Mouse (Mus musculus): ENCODE results near the gene Maml3.

The Maml3 gene

DNA sequence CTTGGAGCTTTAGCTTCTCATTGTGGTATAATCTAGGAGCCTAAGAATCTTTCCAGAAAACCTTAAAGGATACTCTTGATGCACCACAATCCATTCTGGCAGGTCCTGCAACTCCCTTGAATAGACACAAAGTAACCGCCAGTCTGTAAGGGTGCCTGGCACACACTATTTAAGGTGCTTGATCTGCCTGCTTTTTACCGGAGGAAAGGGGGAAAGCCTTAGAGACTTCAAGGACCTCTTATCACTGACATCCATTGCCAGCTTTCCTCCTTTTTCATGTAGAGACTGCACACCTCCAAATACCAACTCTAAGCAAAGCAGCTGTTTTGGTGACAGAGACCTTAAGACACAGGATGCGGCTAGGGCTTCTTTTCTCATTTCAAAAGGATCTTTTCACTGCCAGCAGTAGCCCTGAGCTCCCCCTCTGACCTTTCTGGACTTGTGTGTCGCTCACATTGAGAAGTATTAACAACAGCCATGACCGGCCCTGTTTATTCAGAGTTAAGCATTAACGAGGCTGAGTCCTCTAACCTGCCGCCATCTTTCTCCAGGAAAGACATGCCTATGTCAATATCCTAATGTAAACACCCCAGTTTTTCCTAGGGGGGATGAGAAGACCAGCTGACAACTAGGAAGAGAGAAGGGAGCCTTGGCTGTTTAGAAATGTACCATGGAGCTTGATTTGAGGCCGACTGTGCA lies 127.1 kb downstream of the Maml3 start:
- CTCF ChIA-PET = interaction anchor here in 2 of 4 experiments (0.7 kb wide), 2 partner anchors 69 to 550 kb away, joined by 3 to 9 read pairs; no protein-coding TSS in a partner anchor
- POLR2A ChIA-PET = interaction anchor here in 1 of 4 experiments (0.7 kb wide), 1 partner anchor 70 kb away, joined by 7 read pairs; no protein-coding TSS in a partner anchor

DNA sequence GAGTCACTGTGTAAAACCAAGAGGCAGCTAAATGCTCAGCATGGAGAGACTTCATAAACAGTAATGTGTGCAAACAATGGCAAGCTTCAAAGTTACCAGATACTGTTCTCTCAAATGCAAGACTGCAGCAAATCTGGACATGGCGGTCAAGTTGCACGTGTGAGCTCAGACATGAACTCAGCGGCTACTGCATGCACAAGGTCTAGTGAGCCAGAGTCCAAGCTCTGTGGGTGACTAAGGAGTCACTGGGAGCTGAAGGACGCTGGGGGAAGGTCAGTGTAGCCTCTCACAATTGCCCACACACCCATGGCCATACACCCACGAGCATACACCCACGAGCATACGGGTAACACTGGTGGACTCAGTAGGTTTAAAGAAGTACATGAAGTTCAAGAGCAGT lies 130.3 kb downstream of the Maml3 start:
- CTCF ChIA-PET = interaction anchor here in 1 of 4 experiments (0.5 kb wide), 1 partner anchor 128 kb away, joined by 3 read pairs; no protein-coding TSS in a partner anchor
- POLR2A ChIA-PET = interaction anchor here in 1 of 4 experiments (1.0 kb wide), 1 partner anchor 26 kb away, joined by 3 read pairs; no protein-coding TSS in a partner anchor

DNA sequence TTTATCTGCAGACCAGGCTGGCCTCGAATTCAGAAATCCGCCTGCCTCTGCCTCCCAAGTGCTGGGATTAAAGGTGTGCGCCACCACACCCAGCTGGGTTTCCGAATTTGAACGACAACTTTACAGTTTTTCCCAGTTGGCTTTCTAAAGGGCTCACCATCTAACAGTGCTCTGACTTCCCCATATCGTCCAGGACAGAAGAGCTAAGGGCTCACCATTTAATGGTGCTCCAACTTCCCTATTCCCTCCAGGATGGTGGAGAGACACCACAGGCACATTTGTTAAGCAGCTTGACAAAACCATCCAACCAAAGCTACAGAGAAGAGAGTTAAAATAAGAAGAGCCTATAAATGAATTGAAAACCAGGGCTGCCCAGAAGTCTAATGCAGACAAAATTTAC lies 130.7 kb downstream of the Maml3 start:
- CTCF ChIA-PET = interaction anchor here in 1 of 4 experiments (0.5 kb wide), 1 partner anchor 127 kb away, joined by 3 read pairs; no protein-coding TSS in a partner anchor
- POLR2A ChIA-PET = no interaction called here

DNA sequence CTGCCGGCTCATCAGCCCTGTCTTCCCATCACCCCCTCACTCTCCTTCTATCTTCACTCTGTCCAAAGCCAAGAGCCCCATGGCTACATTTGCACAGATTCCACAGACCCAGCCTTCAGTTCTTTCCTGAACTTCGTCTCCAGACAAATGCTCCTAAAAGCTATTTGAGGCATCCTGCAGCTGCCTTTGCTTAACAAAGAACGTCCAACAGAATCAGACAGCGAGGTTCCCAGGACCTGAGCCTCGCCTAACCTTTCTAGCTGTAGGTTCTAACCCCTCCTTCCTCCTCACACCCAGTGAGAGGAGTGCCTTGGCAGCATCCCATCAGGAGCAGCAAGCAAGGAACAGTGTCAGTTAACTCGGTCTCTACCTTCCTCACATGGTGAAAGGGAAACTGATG lies 132.3 kb downstream of the Maml3 start:
- ChIA-PET POLR2A (no interaction called here), CTCF (no interaction called here)

DNA sequence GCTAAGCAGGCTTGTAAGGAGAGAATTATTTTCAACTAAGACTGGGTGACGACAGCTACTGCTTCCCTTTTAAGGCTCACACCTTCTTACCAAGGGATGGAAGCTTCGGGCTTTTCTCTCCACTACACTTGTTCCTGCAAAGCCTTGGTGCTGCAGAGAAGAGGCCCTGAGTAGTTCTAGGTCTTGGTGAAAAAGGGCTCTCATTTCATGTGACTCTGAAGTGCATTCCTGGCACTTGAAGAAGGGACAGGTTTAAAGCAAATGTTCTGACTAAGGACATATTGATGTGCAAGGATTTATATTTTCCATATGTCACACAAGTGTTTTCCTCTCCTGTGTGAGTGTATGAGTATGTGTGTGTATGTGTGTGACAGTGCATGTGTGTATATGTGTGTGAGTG lies 134.4 kb downstream of the Maml3 start:
- ChIA-PET POLR2A (no interaction called here), CTCF (interaction anchor here in 1 of 4 experiments (0.7 kb wide), 1 partner anchor 161 kb away, joined by 3 read pairs; no protein-coding TSS in a partner anchor)

DNA sequence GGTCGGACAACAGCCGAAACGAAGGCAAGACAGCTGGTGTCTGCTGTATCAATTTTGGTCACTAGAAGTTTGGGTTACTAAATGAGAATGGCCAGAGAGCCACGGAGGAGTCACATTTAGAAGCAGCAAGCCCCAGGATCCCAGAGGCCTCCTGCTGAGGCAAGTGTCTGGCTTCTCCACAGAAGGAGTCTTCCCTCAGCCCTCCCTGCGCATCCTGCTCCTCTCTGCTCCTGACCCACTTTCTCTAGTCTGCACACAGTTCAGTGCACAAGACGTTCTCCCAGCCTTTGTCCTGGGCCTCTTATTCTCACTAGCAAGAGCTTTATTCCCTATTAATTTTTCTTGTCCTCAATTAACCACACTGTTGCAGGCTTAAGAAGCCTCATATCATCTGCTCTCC lies 135.4 kb downstream of the Maml3 start:
- ChIA-PET POLR2A (no interaction called here), CTCF (no interaction called here)

DNA sequence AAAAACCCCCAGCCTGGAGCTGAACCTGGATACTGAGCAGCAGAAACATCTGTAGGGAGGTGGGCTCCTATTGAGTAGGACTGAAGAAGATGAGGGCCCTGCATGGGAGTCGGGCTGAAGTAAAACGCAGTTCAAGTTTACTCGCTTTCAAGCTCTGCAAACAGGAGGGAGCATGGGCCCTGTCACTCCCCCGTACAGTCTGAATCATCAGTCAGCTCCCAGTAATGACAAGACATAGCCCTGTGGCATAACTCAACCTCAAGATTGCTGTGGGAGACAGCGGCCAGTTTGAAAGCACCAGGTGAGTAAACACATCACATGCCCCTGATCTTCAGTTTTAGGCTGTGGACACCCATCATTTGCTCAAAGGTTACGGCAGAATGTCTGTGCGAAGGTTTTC lies 139.0 kb downstream of the Maml3 start:
- CTCF ChIA-PET = no interaction called here
- POLR2A ChIA-PET = interaction anchor here in 1 of 4 experiments (0.6 kb wide), 1 partner anchor 16 kb away, joined by 3 read pairs; no protein-coding TSS in a partner anchor

DNA sequence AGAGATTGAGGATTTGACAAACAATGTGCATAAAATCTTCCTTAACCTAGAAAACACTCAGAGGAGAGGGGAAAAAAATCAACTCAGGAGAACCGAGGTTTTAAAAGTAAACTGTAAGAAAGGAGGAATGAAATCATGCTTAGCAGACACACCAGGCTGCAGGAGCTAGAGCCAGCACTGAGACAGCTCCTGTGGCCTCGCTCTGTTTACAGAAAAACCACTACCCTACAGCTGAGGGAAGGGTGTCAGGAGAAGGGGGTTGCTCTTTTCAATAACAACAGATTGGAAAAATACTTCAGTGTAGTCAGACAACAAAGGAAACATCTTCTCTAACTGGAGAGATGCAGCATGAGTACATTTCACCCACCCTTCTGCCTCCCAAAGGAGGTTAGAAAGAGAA lies 139.4 kb downstream of the Maml3 start:
- POLR2A ChIA-PET = interaction anchor here in 1 of 4 experiments (0.6 kb wide), 1 partner anchor 15 kb away, joined by 3 read pairs; no protein-coding TSS in a partner anchor

DNA sequence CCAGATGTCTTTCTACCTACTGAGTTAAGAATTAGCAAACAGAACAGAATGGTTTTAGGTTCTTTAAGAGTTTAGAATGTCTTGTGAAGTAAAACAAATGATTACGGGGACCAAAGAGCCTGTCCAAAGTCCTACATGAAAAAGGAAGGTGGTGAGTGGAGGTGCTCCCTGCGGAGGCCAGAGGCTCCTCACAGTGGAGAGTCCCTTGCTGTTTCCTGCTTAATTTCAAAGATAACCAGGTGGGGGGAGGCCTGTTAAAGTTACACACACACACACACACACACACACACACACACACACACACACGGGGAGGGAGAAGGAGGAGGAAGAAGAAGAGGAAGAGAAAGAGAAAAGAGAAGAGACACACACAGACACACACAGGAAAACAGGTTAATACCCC lies 139.9 kb downstream of the Maml3 start:
- ChIA-PET CTCF (no interaction called here), POLR2A (no interaction called here)

More for the DNA sequence above, 139.4 kb downstream of the Maml3 start:
- CTCF ChIA-PET = no interaction called here

DNA sequence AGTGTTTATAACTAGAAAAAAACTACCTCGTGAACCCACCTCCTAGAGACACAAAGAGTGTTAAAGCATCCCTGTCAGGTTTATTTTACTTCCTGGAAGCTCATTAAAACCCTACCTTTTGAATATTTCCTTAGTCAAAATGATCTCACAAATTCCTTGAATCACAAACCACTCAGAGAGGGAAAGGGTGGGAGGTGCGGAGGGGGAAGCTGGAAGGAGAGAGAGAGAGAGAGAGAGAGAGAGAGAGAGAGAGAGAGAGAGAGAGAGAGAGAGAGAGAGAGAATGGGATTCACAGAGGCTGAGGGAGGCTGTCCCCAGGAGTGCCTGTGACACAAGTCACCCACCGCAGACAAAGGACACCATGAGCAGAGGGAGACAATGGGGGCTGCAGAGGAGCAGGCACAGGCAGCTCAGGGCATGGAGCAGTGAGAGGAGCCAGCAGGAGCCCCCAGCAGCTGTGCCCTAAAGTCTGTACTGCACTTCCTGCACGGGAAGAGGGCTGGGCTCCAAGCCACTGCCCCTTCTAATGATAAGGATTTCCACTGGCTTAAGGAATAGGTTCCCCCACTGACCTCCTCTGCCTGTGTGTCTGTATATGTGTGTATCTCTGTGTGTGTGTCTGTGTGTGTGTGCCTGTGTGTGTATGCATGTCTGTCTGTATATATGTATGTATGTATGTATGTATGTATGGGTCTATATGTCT lies 140.8 kb downstream of the Maml3 start:
- ChIA-PET POLR2A (no interaction called here), CTCF (no interaction called here)

DNA sequence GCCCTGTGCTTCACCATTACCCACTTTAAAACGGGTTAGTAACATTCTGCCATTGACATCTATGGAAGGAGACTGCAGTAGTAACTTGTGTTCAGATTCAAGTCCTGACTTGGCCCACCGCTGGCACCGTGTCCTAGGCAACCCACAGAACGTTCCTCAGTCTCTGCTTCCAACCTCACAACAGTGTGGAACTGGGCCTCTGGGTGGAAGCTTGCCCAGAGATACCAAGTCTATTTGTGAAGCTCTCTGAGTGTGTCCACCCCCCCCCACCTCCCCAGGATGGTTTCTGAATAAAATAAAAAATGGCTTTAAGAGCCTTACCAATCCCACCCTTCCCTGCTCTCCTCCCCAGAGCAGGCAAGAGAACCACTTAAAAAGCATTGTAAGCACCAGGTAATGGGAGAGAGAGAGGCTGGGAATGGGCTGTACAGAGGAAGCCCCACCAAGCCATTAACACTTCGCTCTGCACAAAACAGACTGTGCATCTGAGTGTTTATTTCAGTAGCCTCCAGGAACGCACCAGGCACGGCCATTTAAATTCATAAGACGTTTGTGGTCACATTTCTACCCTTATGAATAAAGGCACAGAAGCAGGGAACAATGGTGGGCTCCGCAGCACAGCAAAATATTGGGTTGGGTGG lies 141.6 kb downstream of the Maml3 start:
- ChIA-PET POLR2A (no interaction called here), CTCF (interaction anchor here in 1 of 4 experiments (0.6 kb wide), 1 partner anchor 1130 kb away, joined by 3 read pairs; no protein-coding TSS in a partner anchor)

DNA sequence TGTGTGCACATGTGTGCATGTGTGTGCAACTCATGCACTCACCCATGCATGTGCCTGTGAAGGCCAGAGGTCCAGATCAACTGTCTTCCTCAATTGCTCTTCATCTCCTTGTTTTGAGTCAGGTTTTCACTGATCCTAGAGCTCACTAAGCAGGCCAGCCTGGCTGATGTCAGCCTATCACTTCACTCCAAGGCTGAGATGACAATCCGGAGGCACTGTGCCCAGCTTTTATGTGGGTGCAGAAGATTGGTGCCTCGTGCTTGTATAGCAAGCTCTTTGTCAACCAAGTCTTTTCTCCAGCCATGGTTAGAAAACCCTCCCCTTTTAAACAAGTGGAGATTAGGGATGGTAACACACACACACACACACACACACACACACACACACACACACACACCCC lies 146.1 kb downstream of the Maml3 start:
- CTCF ChIA-PET = interaction anchor here in 1 of 4 experiments (0.6 kb wide), 1 partner anchor 254 kb away, joined by 3 read pairs; no protein-coding TSS in a partner anchor
- POLR2A ChIA-PET = interaction anchor here in 1 of 4 experiments (0.7 kb wide), 1 partner anchor 482 kb away, joined by 3 read pairs; no protein-coding TSS in a partner anchor

DNA sequence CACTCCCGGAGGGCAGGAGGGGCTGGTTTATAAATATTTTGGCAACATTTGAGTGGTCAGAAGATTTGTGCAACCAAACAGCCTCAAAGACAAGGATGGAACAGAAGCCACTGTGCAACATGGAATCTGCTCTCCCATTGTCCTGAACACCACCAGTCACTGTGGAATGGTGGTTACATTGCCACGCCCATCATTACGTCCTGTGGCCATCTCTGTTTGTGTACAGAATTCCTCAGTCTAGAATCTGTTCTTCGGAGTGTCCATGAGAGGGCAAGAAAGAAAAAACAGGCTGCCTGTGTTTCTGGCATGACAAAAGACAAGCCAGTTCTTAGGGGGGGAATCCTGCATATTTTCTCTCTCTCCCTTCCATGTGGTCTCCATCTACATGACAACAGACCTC lies 150.4 kb downstream of the Maml3 start:
- ChIA-PET CTCF (no interaction called here), POLR2A (no interaction called here)

DNA sequence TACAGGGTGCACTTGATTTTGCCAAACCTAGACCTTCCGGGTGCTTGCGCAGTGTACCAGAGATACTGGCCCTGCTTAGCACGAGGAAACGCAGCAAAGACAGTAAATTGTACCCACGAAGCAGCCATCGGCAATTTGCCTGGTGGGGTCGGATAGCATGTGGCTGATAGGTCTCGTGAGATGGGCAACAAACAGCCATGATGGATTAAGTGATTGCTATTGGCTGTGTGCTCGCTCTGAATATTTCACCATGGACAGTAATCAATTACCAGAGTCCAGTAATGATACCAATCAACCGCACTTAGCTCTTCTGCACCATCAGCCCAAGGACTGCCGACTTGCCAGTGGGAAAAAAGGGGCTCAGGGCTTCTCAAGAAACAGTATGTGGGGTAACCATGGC lies 150.9 kb downstream of the Maml3 start:
- ChIA-PET POLR2A (no interaction called here), CTCF (no interaction called here)

DNA sequence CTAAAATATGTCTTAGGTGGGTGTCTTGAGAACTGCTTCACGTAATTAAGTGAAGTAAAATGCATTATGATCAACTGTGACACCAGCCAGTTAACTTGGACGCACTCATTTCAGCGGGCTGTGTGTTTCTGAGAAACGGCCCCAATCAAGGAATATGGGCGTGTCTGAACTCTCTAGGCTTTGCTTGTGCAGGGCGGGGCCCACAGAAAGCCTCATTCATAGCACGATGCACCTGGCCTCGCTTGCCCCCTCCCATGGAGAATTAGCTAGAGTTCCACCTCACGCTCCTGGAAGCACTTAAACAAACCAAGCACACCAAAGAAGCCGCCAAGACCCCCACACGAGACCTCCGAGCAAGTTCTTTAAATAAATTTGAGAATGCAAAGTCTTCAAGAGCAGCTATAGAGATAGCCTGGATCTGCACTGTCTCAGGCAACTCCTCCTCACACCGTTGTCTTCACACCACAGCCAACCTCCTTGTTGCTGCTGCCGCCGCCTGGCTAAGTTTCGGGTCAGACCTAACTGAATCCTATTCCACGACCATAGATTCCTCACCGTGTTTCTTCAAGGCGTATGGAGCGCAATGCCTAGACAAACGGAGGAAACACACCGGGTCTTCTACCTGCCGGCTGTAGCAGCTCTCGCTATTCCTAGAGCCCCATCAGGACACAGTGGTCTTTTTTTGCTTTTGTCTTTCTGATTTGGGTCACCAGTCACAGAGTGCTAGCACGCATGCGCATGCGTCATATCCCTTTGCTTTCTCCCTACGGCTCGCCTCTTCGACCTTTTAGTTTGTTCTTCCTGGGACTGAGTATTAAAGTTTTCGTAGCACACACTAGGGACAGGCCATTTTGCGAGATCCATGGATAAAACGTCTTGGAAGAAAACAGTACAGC lies 151.9 kb downstream of the Maml3 start:
- CTCF ChIA-PET = no interaction called here

DNA sequence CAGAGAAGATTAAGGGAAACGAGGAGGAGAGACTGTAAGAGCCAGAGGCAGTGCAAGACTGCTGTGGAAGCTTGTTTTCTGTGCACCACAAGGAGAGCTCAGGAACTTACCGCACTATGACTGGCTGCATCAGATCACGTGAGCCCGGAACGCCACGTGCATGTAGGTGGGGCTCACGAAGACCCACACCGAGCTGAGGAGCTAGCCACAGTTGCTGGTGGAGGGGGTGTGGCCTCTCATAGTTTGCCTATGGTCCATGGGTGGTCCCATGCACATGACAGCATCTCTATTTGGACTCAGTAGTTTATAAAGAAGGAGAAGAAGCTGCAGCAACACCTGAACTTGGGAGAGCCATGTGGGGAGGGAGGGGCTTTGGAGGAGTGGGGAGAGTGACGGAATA lies 152.6 kb downstream of the Maml3 start:
- ChIA-PET POLR2A (no interaction called here), CTCF (no interaction called here)

More for the DNA sequence above, 151.9 kb downstream of the Maml3 start:
- POLR2A ChIA-PET = no interaction called here

DNA sequence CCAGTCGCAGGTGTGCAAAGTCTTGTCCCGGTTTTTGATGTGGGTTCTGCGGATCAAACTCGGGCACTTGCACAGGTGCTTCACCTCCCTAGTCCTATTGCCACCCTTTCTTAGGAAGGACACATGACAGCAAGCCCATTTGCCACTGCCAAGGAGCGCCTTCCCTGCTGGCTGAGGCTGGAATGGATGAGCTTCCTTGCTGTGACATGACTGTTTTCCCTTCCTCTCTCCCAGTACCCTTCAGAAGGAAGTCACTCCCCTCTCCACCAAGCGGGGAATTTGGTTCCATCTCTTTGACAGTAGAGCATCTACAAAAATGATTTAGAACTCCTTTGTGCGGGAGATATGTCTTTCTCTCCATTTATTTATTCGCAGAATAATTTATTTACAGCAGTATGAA lies 155.2 kb downstream of the Maml3 start:
- POLR2A ChIA-PET = interaction anchor here in 1 of 4 experiments (0.6 kb wide), 1 partner anchor 162 kb away, joined by 3 read pairs; no protein-coding TSS in a partner anchor
- CTCF ChIA-PET = interaction anchor here in 2 of 4 experiments (0.6 kb wide), 2 partner anchors 119 to 120 kb away, joined by 3 read pairs; no protein-coding TSS in a partner anchor

DNA sequence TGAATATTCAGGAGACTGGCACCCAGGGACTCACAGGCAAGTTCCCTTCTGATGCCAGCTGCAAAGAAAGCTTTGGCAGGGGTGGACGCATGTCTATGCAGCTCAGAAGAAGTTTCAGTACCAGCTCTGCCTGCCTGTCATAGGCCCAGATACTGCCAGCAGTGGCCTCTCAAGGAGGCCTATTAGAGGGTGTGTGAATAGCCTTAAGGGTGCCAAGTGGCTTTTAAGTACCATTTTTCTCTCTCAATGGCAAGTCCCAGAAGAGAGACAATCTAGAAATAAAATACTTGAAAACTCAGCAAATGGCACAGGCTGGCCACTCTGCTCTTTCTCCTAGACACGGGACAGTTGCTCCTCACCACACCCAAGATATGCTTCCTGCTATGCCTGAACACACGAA lies 157.7 kb downstream of the Maml3 start:
- CTCF ChIA-PET = no interaction called here

DNA sequence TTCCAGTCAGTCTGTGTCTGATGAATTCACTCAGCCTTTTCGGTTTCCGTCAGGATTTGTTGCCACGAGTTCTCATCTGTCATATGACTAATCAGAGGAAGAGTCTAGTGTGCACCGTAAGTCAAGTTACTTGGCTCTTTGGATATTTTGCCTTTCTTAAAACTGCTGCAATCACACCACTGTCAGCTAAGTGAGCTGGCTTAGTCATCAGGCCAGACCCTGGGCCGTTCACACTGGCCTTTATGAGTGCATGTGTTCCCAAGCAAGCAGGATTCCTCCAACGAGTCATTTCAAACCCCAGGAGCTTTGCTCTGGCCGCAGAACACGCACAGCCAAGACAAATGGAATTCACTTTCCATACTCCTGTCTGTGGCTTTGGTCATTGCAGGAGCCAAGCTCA lies 161.2 kb downstream of the Maml3 start:
- POLR2A ChIA-PET = no interaction called here
- CTCF ChIA-PET = no interaction called here

More for the DNA sequence above, 157.7 kb downstream of the Maml3 start:
- POLR2A ChIA-PET = interaction anchor here in 1 of 4 experiments (0.6 kb wide), 1 partner anchor 383 kb away, joined by 4 read pairs; no protein-coding TSS in a partner anchor

All from embryonic stem cell, embryonic (primary cell).